Mouse (Mus musculus): ENCODE results near the gene Tifa. TPM values are rescaled to one million over a fixed set of nuclear protein-coding genes. Genes with fewer than 3 reads are reported as not detected.

Gene Tifa
- polyA plus RNA-seq, 1 experiment: 0.54 TPM

DNA sequence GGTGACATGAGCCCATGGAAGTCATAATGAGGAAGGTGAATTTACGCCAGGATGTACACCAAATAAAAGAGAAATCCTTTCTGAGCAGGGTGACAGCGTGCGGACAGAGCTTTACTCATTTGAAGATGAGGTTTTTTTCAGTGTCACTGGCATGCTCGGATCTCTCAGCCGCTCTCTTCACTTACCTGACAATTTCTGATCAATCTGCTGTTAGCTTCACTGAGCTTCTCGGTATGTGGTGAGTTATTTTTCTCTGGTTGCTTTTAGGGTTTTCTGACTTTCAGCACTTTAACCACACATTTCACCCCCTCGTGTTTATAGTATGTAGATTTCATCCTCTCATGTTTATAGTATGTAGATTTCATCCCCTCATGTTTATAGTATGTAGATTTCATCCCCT, 85.5 kb downstream of the Tifa start:
- Histone ChIP-seq H3K9ac (ENCODE audit: low read depth, poor library complexity, severe bottlenecking) (no peak overlapping the region), H3K27me3 (ENCODE audit: control insufficient read depth, insufficient read depth, low read length, poor library complexity, severe bottlenecking) (no peaks in the 10 kb centered on the region), H3K36me3 (ENCODE audit: control insufficient read depth, insufficient read depth, low read length, poor library complexity, severe bottlenecking) (no peaks in the 10 kb centered on the region), H3K27ac (ENCODE audit: insufficient read depth, low read length) (no peak overlapping the region), H3K4me3 (ENCODE audit: low read depth, low read length) (no peak overlapping the region), H3K4me1 (ENCODE audit: control insufficient read depth, insufficient read depth, low read length) (no peaks in the 10 kb centered on the region), H3K9me3 (replicated peaks; ENCODE audit: control insufficient read depth, insufficient read depth, low read length, poor library complexity, severe bottlenecking) (no peaks in the 10 kb centered on the region)
- no peak for TF ChIP-seq POLR2A (IDR thresholded peaks at IDR 0.05; ENCODE audit: insufficient read depth, low read length)
- no peak for TF ChIP-seq EP300 (IDR thresholded peaks at IDR 0.05; ENCODE audit: insufficient read depth, low read depth, low read length)
- no peak for TF ChIP-seq CTCF (IDR thresholded peaks at IDR 0.05; ENCODE audit: low read depth, low read length)

DNA sequence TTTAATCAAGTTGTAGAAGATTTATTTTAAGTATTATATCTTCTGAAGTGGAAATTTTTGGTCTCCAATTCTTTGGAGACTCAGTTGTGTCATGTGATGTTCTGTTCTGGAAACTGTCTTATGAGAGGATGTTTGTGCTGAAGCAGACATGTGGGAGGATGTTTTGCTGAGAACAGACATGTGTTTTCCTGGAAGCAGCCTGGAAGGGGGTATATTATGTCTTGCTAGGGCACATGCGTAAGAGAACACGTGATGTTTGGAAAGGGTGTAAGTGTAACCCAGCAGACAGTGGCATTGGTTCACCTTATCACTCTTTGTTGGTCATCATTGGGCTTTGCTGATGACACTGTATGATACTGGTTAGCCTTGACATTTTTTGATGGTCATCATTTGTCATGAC, 85.9 kb downstream of the Tifa start:
- Histone ChIP-seq H3K9me3 (replicated peaks; ENCODE audit: control insufficient read depth, insufficient read depth, low read length, poor library complexity, severe bottlenecking) (no peaks in the 10 kb centered on the region), H3K27me3 (ENCODE audit: control insufficient read depth, insufficient read depth, low read length, poor library complexity, severe bottlenecking) (no peaks in the 10 kb centered on the region), H3K27ac (ENCODE audit: insufficient read depth, low read length) (no peak overlapping the region), H3K4me1 (ENCODE audit: control insufficient read depth, insufficient read depth, low read length) (no peaks in the 10 kb centered on the region), H3K36me3 (ENCODE audit: control insufficient read depth, insufficient read depth, low read length, poor library complexity, severe bottlenecking) (no peaks in the 10 kb centered on the region), H3K9ac (ENCODE audit: low read depth, poor library complexity, severe bottlenecking) (no peak overlapping the region), H3K4me3 (ENCODE audit: low read depth, low read length) (no peak overlapping the region)
- no peak for TF ChIP-seq EP300 (IDR thresholded peaks at IDR 0.05; ENCODE audit: insufficient read depth, low read depth, low read length)

DNA sequence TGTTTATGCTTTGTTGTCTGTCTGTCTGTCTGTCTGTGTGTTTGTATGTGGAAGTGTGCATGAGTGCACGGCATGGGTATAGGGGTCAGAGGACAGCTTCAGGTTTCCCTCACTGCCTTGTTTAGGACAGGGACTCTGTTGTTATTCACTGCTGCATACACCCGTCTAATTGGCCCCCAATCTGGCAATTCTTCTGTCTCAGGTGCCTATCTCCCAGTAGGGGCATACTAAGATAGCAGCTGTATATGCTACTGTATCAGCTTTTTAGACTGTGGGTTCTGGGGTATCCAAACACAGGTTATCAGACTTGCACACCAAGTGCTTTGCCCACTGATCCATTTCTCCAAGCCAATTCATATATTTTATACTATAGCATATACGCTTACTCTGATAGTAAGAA, 90.4 kb downstream of the Tifa start:
- H3K4me1 ChIP-seq (ENCODE audit: control insufficient read depth, insufficient read depth, low read length): no peaks in the 10 kb centered on the region
- no peaks in the 10 kb centered on the region for H3K36me3 ChIP-seq (ENCODE audit: control insufficient read depth, insufficient read depth, low read length, poor library complexity, severe bottlenecking)
- H3K9ac ChIP-seq (ENCODE audit: low read depth, poor library complexity, severe bottlenecking): no peak overlapping the region
- H3K27me3 ChIP-seq (ENCODE audit: control insufficient read depth, insufficient read depth, low read length, poor library complexity, severe bottlenecking): no peaks in the 10 kb centered on the region
- no peak overlapping the region for H3K27ac ChIP-seq (ENCODE audit: insufficient read depth, low read length)
- no peaks in the 10 kb centered on the region for H3K9me3 ChIP-seq (replicated peaks; ENCODE audit: control insufficient read depth, insufficient read depth, low read length, poor library complexity, severe bottlenecking)
- TF ChIP-seq CTCF (IDR thresholded peaks at IDR 0.05; ENCODE audit: low read depth, low read length) (no peak), POLR2A (IDR thresholded peaks at IDR 0.05; ENCODE audit: insufficient read depth, low read length) (no peak)
- no peak overlapping the region for H3K4me3 ChIP-seq (ENCODE audit: low read depth, low read length)

DNA sequence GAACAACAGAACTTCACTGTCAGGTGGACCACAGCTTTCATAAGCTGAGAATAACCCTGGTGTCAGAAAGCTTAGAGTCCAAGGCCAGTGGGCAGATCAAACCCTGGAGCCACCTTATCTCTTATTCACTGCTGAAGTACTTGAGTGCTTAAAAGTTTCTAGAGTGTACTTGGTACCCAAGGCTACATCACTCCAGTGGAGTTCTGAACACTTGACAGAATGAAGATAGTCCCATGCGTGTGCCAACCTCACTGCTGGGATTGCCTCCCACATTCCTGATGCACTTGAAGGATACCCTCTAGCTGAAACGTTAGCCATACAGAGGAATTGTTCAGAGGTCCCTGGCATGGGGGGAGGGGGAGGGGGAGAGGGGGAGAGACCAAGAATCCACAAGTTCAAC, 92.1 kb downstream of the Tifa start:
- H3K27me3 ChIP-seq (ENCODE audit: control insufficient read depth, insufficient read depth, low read length, poor library complexity, severe bottlenecking): no peaks in the 10 kb centered on the region
- H3K36me3 ChIP-seq (ENCODE audit: control insufficient read depth, insufficient read depth, low read length, poor library complexity, severe bottlenecking): no peaks in the 10 kb centered on the region
- no peak overlapping the region for H3K9ac ChIP-seq (ENCODE audit: low read depth, poor library complexity, severe bottlenecking)

More for the DNA sequence above, 92.1 kb downstream of the Tifa start:
- Histone ChIP-seq H3K9me3 (replicated peaks; ENCODE audit: control insufficient read depth, insufficient read depth, low read length, poor library complexity, severe bottlenecking) (no peaks in the 10 kb centered on the region), H3K27ac (ENCODE audit: insufficient read depth, low read length) (no peak overlapping the region), H3K4me1 (ENCODE audit: control insufficient read depth, insufficient read depth, low read length) (no peaks in the 10 kb centered on the region), H3K4me3 (ENCODE audit: low read depth, low read length) (no peak overlapping the region)
- no peak for TF ChIP-seq EP300 (IDR thresholded peaks at IDR 0.05; ENCODE audit: insufficient read depth, low read depth, low read length)
- no peak for TF ChIP-seq CTCF (IDR thresholded peaks at IDR 0.05; ENCODE audit: low read depth, low read length)
- no peak for TF ChIP-seq POLR2A (IDR thresholded peaks at IDR 0.05; ENCODE audit: insufficient read depth, low read length)

Other genes with a start within 250 kb of the Tifa start
- 110 and 116 TPM in 2 replicates for gene Larp7, start 236.5 kb upstream of the Tifa start, polyA plus RNA-seq (2011; ENCODE audit: insufficient read depth, insufficient read length, low read depth, missing spikeins)
- 27.5 and 28.3 TPM in 2 replicates for gene Zgrf1, start 236.3 kb upstream of the Tifa start, polyA plus RNA-seq (2011; ENCODE audit: insufficient read depth, insufficient read length, low read depth, missing spikeins)
- gene Neurog2, start 156.7 kb upstream of the Tifa start, polyA plus RNA-seq (2011; ENCODE audit: insufficient read depth, insufficient read length, low read depth, missing spikeins): not detected in 2 replicates
- 1.2 TPM in 2 replicates for gene Alpk1, start 9.3 kb upstream of the Tifa start, polyA plus RNA-seq (2011; ENCODE audit: insufficient read depth, insufficient read length, low read depth, missing spikeins)
- gene Ap1ar, start 47.7 kb downstream of the Tifa start, polyA plus RNA-seq (2011; ENCODE audit: insufficient read depth, insufficient read length, low read depth, missing spikeins): 61.7 and 63.3 TPM in 2 replicates
- gene Fam241a, start 106.5 kb downstream of the Tifa start, polyA plus RNA-seq (2011; ENCODE audit: insufficient read depth, insufficient read length, low read depth, missing spikeins): 2.5 and 3.3 TPM in 2 replicates